Mouse (Mus musculus) kidney, embryonic 14.5 days (tissue): ENCODE results near the gene Cdh15. TPM values are rescaled to one million over a fixed set of nuclear protein-coding genes. Genes with fewer than 3 reads are reported as not detected.
A peak's percentile ranks its signal among the peaks of the same experiment; 100 is the strongest.

ENCODE experiments used
- ATAC-seq: fragments of 200-750 bp; cut with Nextera tagmentation; 2 replicates; pipeline ENCODE4 v1.8.0; 2017; ENCODE audit warnings: moderate number of reproducible peaks, mild to moderate bottlenecking, moderate TSS enrichment, moderate library complexity; ENCODE audit not compliant: low FRiP score, low TSS enrichment
- H3K27ac ChIP-seq: fragments of 300-500 bp; sonication (generic); 2 replicates; pipeline ENCODE4 v1.5.1; 2014; ENCODE audit warnings: low read depth, mild to moderate bottlenecking, low read length, moderate library complexity, mixed read lengths
- H3K27me3 ChIP-seq: fragments of 300-500 bp; sonication (generic); 2 replicates; pipeline ENCODE4 v1.6.1; 2014; ENCODE audit warnings: mild to moderate bottlenecking, low read length; ENCODE audit not compliant: control insufficient read depth, insufficient read depth
- H3K36me3 ChIP-seq: fragments of 300-500 bp; sonication (generic); 2 replicates; pipeline ENCODE4 v1.6.1; 2014; ENCODE audit warnings: low read length, mixed read lengths; ENCODE audit not compliant: control insufficient read depth, insufficient read depth
- H3K4me1 ChIP-seq: fragments of 300-500 bp; sonication (generic); 2 replicates; pipeline ENCODE4 v1.6.1; 2014; ENCODE audit warnings: low read length, mixed read lengths; ENCODE audit not compliant: control insufficient read depth, insufficient read depth
- H3K4me2 ChIP-seq: fragments of 300-500 bp; sonication (generic); replicated peaks from 2 replicates; pipeline ENCODE4 v1.6.1; 2014; ENCODE audit warnings: low read depth, mild to moderate bottlenecking, low read length
- H3K4me3 ChIP-seq: fragments of 300-500 bp; sonication (generic); 2 replicates; pipeline ENCODE4 v1.5.1; 2014; ENCODE audit warnings: mild to moderate bottlenecking, low read length
- H3K9ac ChIP-seq: fragments of 300-500 bp; sonication (generic); 2 replicates; pipeline ENCODE4 v1.6.1; 2014; ENCODE audit warnings: low read depth, mild to moderate bottlenecking, low read length, moderate library complexity
- H3K9me3 ChIP-seq: fragments of 300-500 bp; sonication (generic); 2 replicates; pipeline ENCODE4 v1.6.1; 2016; ENCODE audit warnings: low read length; ENCODE audit not compliant: control insufficient read depth
- WGBS: fragments of 180-500 bp; shearing (Covaris S2); extraction: QIAGEN DNeasy Blood & Tissue Kit; methylation state at CpG from one replicate; pipeline ENCODE4 v1.1.7; 2014; 5-methylcytosine and 5-hydroxymethylcytosine counted together
- polyA plus RNA-seq: library from polyadenylated mRNA; unstranded; fragments of >200 nt; fragmentation: Nextera tagmentation; extraction: Ambion mirVana; gene quantifications from 2 replicates; pipeline ENCODE4 v1.2.1, GENCODE M21; 2014

Cdh15 gene
- polyA plus RNA-seq, 1 experiment from 2014 or later, result 1.1 TPM

- H3K4me3 ChIP-seq, result no peak overlapping the region
- H3K27me3 ChIP-seq, result no peaks in the 10 kb centered on the region
- peaks cover 6% of the 10 kb centered on the region for H3K4me1 ChIP-seq
- no peak for ATAC-seq
- H3K36me3 ChIP-seq, result no peaks in the 10 kb centered on the region
- no peaks in the 10 kb centered on the region for H3K9me3 ChIP-seq
- H3K4me2 ChIP-seq, result no peak overlapping the region
- 81% methylated on average over 12 of the region's 12 CpGs for WGBS
- no peak overlapping the region for H3K9ac ChIP-seq
- H3K27ac ChIP-seq, result no peak overlapping the region
These were observed 4.2 kb downstream of the Cdh15 start for GRCm38 (mm10) chr8:122851692-122852545.

GRCm38 (mm10) chr8:122852546-122852905 is 4.8 kb downstream of the Cdh15 start:
- Histone ChIP-seq H3K9ac (no peak overlapping the region), H3K4me1 (peaks cover 6% of the 10 kb centered on the region), H3K27me3 (no peaks in the 10 kb centered on the region), H3K4me3 (no peak overlapping the region), H3K27ac (no peak overlapping the region), H3K36me3 (no peaks in the 10 kb centered on the region), H3K9me3 (no peaks in the 10 kb centered on the region), H3K4me2 (no peak overlapping the region)
- ATAC-seq, result no peak
- WGBS, result 26% methylated on average over 1 of the region's 1 CpGs

GRCm38 (mm10) chr8:122853340-122853771 is 5.6 kb downstream of the Cdh15 start:
- whole genome bisulfite sequencing, result 29% methylated on average over 11 of the region's 11 CpGs
- Histone ChIP-seq H3K9ac (no peak overlapping the region), H3K27ac (no peak overlapping the region), H3K27me3 (no peaks in the 10 kb centered on the region), H3K9me3 (no peaks in the 10 kb centered on the region), H3K4me2 (no peak overlapping the region), H3K4me3 (no peak overlapping the region), H3K4me1 (peaks cover 6% of the 10 kb centered on the region), H3K36me3 (no peaks in the 10 kb centered on the region)
- ATAC-seq, result peak; percentile 20; the same call in 1 of the 2 replicates

- Histone ChIP-seq H3K27me3 (no peaks in the 10 kb centered on the region), H3K4me3 (no peak overlapping the region), H3K9ac (no peak overlapping the region), H3K9me3 (no peaks in the 10 kb centered on the region), H3K27ac (no peak overlapping the region), H3K4me2 (no peak overlapping the region), H3K36me3 (no peaks in the 10 kb centered on the region), H3K4me1 (peaks cover 6% of the 10 kb centered on the region)
- WGBS, result 75% methylated on average over 7 of the region's 7 CpGs
- ATAC-seq, result no peak
These were observed 6.6 kb downstream of the Cdh15 start for GRCm38 (mm10) chr8:122854388-122854787.

- Histone ChIP-seq H3K36me3 (no peaks in the 10 kb centered on the region), H3K4me3 (no peak overlapping the region), H3K9ac (no peak overlapping the region), H3K4me1 (peaks cover 6% of the 10 kb centered on the region), H3K4me2 (no peak overlapping the region), H3K27ac (no peak overlapping the region), H3K27me3 (no peaks in the 10 kb centered on the region), H3K9me3 (no peaks in the 10 kb centered on the region)
- ATAC-seq, result no peak
- 79% methylated on average over 4 of the region's 4 CpGs for WGBS
These were observed 7.4 kb downstream of the Cdh15 start for GRCm38 (mm10) chr8:122855123-122855522.

GRCm38 (mm10) chr8:122856288-122856687 is 8.5 kb downstream of the Cdh15 start:
- Histone ChIP-seq H3K4me2 (no peak overlapping the region), H3K4me3 (no peak overlapping the region), H3K27ac (no peak overlapping the region), H3K4me1 (peaks cover 6% of the 10 kb centered on the region), H3K9me3 (no peaks in the 10 kb centered on the region), H3K9ac (no peak overlapping the region), H3K36me3 (no peaks in the 10 kb centered on the region), H3K27me3 (no peaks in the 10 kb centered on the region)
- 84% methylated on average over 8 of the region's 8 CpGs for WGBS
- no peak for ATAC-seq

GRCm38 (mm10) chr8:122859843-122860242 is 12.1 kb downstream of the Cdh15 start:
- Histone ChIP-seq H3K36me3 (no peaks in the 10 kb centered on the region), H3K4me1 (no peaks in the 10 kb centered on the region), H3K27me3 (no peaks in the 10 kb centered on the region), H3K4me2 (no peak overlapping the region), H3K4me3 (no peak overlapping the region), H3K27ac (no peak overlapping the region), H3K9me3 (peaks cover 6% of the 10 kb centered on the region; the same call in 1 of the 2 replicates), H3K9ac (no peak overlapping the region)
- WGBS, result 55% methylated on average over 13 of the region's 13 CpGs
- no peak for ATAC-seq

GRCm38 (mm10) chr8:122864719-122865129 is 17.0 kb downstream of the Cdh15 start:
- 0 out of 2 replicates have a peak, but pooled peaks have one; percentile 17 for ATAC-seq
- no peak overlapping the region; the same call in 1 of the 2 replicates for H3K9ac ChIP-seq
- H3K4me2 ChIP-seq, result peak overlapping the region; percentile 39
- 55% methylated on average over 26 of the region's 26 CpGs for WGBS
- H3K4me3 ChIP-seq, result peak overlapping the region; percentile 23
- H3K36me3 ChIP-seq, result no peaks in the 10 kb centered on the region
- H3K9me3 ChIP-seq, result peaks cover 15% of the 10 kb centered on the region
- no peaks in the 10 kb centered on the region for H3K4me1 ChIP-seq
- no peaks in the 10 kb centered on the region for H3K27me3 ChIP-seq
- no peak overlapping the region for H3K27ac ChIP-seq

- peak overlapping the region; percentile 23; the same call in 1 of the 2 replicates for H3K4me3 ChIP-seq
- no peak overlapping the region for H3K9ac ChIP-seq
- peak overlapping the region; percentile 39 for H3K4me2 ChIP-seq
- H3K9me3 ChIP-seq, result peaks cover 15% of the 10 kb centered on the region
- H3K27ac ChIP-seq, result no peak overlapping the region
- no peaks in the 10 kb centered on the region for H3K36me3 ChIP-seq
- 58% methylated on average over 10 of the region's 10 CpGs for WGBS
- no peaks in the 10 kb centered on the region; the same call in 1 of the 2 replicates for H3K27me3 ChIP-seq
- ATAC-seq, result no peak
- no peaks in the 10 kb centered on the region for H3K4me1 ChIP-seq
These were observed 17.7 kb downstream of the Cdh15 start for GRCm38 (mm10) chr8:122865441-122865840.
